Mouse (Mus musculus): ENCODE measurements around the gene Abracl. TPM values are rescaled to one million over a fixed set of nuclear protein-coding genes. Genes with fewer than 3 reads are reported as not detected.

The Abracl gene
- total RNA-seq, 1 experiment, result 51.6 TPM

GRCm38 (mm10) chr10:18009744-18010143 lies 13.3 kb downstream of the Abracl start:
- no peak for DNase-seq (ENCODE audit: low read depth, low spot score)
- no peak overlapping the region for H3K4me3 ChIP-seq (ENCODE audit: insufficient read depth in 1 of 2, low read depth in 1 of 2, low read length in 2 of 2, poor library complexity in 1 of 2, severe bottlenecking in 1 of 2)
- TF ChIP-seq MAFK (IDR thresholded peaks at IDR 0.05; ENCODE audit: insufficient read depth, low read depth, low read length) (no peak), HCFC1 (IDR thresholded peaks at IDR 0.05; ENCODE audit: borderline replicate concordance, insufficient read depth, low read length) (no peak)
- no peak overlapping the region for H3K27ac ChIP-seq (ENCODE audit: insufficient read depth, low read depth, low read length, poor library complexity, severe bottlenecking)
- no peak overlapping the region for H3K9ac ChIP-seq (ENCODE audit: insufficient read depth, low read depth, low read length, poor library complexity, severe bottlenecking)
- in situ Hi-C loops (cut with MboI; ENCODE audit: low sequenced_read_pairs in 2 of 2, unreplicated experiment in 2 of 2), result no loop called here
- no peaks in the 10 kb centered on the region for H3K9me3 ChIP-seq (ENCODE audit: control insufficient read depth, insufficient read depth, low read depth, low read length)
- no peaks in the 10 kb centered on the region for H3K4me1 ChIP-seq (ENCODE audit: control insufficient read depth in 2 of 2, insufficient read depth in 2 of 2, low read length in 2 of 2, poor library complexity in 1 of 2)
- no peaks in the 10 kb centered on the region for H3K36me3 ChIP-seq (ENCODE audit: control insufficient read depth, insufficient read depth, low read length, poor library complexity, severe bottlenecking)

- in situ Hi-C loops (cut with MboI; ENCODE audit: low sequenced_read_pairs in 2 of 2, unreplicated experiment in 2 of 2), result no loop called here
- no peak for DNase-seq (ENCODE audit: low read depth, low spot score)
- TF ChIP-seq HCFC1 (IDR thresholded peaks at IDR 0.05; ENCODE audit: borderline replicate concordance, insufficient read depth, low read length), result no peak
- no peak for TF ChIP-seq ZNF384 (IDR thresholded peaks at IDR 0.05; ENCODE audit: low read depth, low read length)
- TF ChIP-seq MAFK (IDR thresholded peaks at IDR 0.05; ENCODE audit: insufficient read depth, low read depth, low read length), result no peak
- TF ChIP-seq ZC3H11A (IDR thresholded peaks at IDR 0.05; ENCODE audit: borderline replicate concordance, low read depth, low read length), result no peak
- TF ChIP-seq CHD2 (IDR thresholded peaks at IDR 0.05; ENCODE audit: low read depth, low read length), result no peak
- Histone ChIP-seq H3K9me3 (ENCODE audit: control insufficient read depth, insufficient read depth, low read depth, low read length) (no peaks in the 10 kb centered on the region), H3K4me3 (ENCODE audit: insufficient read depth in 1 of 2, low read depth in 1 of 2, low read length in 2 of 2, poor library complexity in 1 of 2, severe bottlenecking in 1 of 2) (no peak overlapping the region), H3K27ac (ENCODE audit: insufficient read depth, low read depth, low read length, poor library complexity, severe bottlenecking) (no peak overlapping the region), H3K36me3 (ENCODE audit: control insufficient read depth, insufficient read depth, low read length, poor library complexity, severe bottlenecking) (no peaks in the 10 kb centered on the region), H3K9ac (ENCODE audit: insufficient read depth, low read depth, low read length, poor library complexity, severe bottlenecking) (no peak overlapping the region), H3K4me1 (ENCODE audit: control insufficient read depth in 2 of 2, insufficient read depth in 2 of 2, low read length in 2 of 2, poor library complexity in 1 of 2) (no peaks in the 10 kb centered on the region)
Measured at GRCm38 (mm10) chr10:18008118-18008517, 15.0 kb downstream of the Abracl start.

GRCm38 (mm10) chr10:18007243-18007642 lies 15.8 kb downstream of the Abracl start:
- H3K4me3 ChIP-seq (ENCODE audit: insufficient read depth in 1 of 2, low read depth in 1 of 2, low read length in 2 of 2, poor library complexity in 1 of 2, severe bottlenecking in 1 of 2), result no peak overlapping the region
- no peaks in the 10 kb centered on the region for H3K36me3 ChIP-seq (ENCODE audit: control insufficient read depth, insufficient read depth, low read length, poor library complexity, severe bottlenecking)
- no peak overlapping the region for H3K9ac ChIP-seq (ENCODE audit: insufficient read depth, low read depth, low read length, poor library complexity, severe bottlenecking)
- no peaks in the 10 kb centered on the region for H3K4me1 ChIP-seq (ENCODE audit: control insufficient read depth in 2 of 2, insufficient read depth in 2 of 2, low read length in 2 of 2, poor library complexity in 1 of 2)
- TF ChIP-seq CHD2 (IDR thresholded peaks at IDR 0.05; ENCODE audit: low read depth, low read length), result no peak
- TF ChIP-seq MAFK (IDR thresholded peaks at IDR 0.05; ENCODE audit: insufficient read depth, low read depth, low read length), result no peak
- no peak for TF ChIP-seq HCFC1 (IDR thresholded peaks at IDR 0.05; ENCODE audit: borderline replicate concordance, insufficient read depth, low read length)
- no peak for TF ChIP-seq ZNF384 (IDR thresholded peaks at IDR 0.05; ENCODE audit: low read depth, low read length)
- TF ChIP-seq ZC3H11A (IDR thresholded peaks at IDR 0.05; ENCODE audit: borderline replicate concordance, low read depth, low read length), result no peak
- DNase-seq (ENCODE audit: low read depth, low spot score), result no peak
- in situ Hi-C loops (cut with MboI; ENCODE audit: low sequenced_read_pairs in 2 of 2, unreplicated experiment in 2 of 2), result no loop called here
- H3K9me3 ChIP-seq (ENCODE audit: control insufficient read depth, insufficient read depth, low read depth, low read length), result no peaks in the 10 kb centered on the region
- H3K27ac ChIP-seq (ENCODE audit: insufficient read depth, low read depth, low read length, poor library complexity, severe bottlenecking), result no peak overlapping the region

GRCm38 (mm10) chr10:18006756-18007155 lies 16.3 kb downstream of the Abracl start:
- Histone ChIP-seq H3K9ac (ENCODE audit: insufficient read depth, low read depth, low read length, poor library complexity, severe bottlenecking) (no peak overlapping the region), H3K4me3 (ENCODE audit: insufficient read depth in 1 of 2, low read depth in 1 of 2, low read length in 2 of 2, poor library complexity in 1 of 2, severe bottlenecking in 1 of 2) (no peak overlapping the region), H3K36me3 (ENCODE audit: control insufficient read depth, insufficient read depth, low read length, poor library complexity, severe bottlenecking) (no peaks in the 10 kb centered on the region), H3K4me1 (ENCODE audit: control insufficient read depth in 2 of 2, insufficient read depth in 2 of 2, low read length in 2 of 2, poor library complexity in 1 of 2) (no peaks in the 10 kb centered on the region), H3K9me3 (ENCODE audit: control insufficient read depth, insufficient read depth, low read depth, low read length) (no peaks in the 10 kb centered on the region), H3K27ac (ENCODE audit: insufficient read depth, low read depth, low read length, poor library complexity, severe bottlenecking) (no peak overlapping the region)
- in situ Hi-C loops (cut with MboI; ENCODE audit: low sequenced_read_pairs in 2 of 2, unreplicated experiment in 2 of 2), result no loop called here
- no peak for DNase-seq (ENCODE audit: low read depth, low spot score)
- TF ChIP-seq CHD2 (IDR thresholded peaks at IDR 0.05; ENCODE audit: low read depth, low read length) (no peak), HCFC1 (IDR thresholded peaks at IDR 0.05; ENCODE audit: borderline replicate concordance, insufficient read depth, low read length) (no peak), ZNF384 (IDR thresholded peaks at IDR 0.05; ENCODE audit: low read depth, low read length) (no peak), ZC3H11A (IDR thresholded peaks at IDR 0.05; ENCODE audit: borderline replicate concordance, low read depth, low read length) (no peak), MAFK (IDR thresholded peaks at IDR 0.05; ENCODE audit: insufficient read depth, low read depth, low read length) (no peak)

Data from ES-E14 (cell line).